Mouse (Mus musculus): Measurements from ENCODE around the gene Tanc2. TPM values are rescaled to one million over a fixed set of nuclear protein-coding genes. Genes with fewer than 3 reads are reported as not detected.

Gene Tanc2
- polyA plus RNA-seq, 1 experiment: 1.3 TPM

GRCm38 (mm10) chr11:105946694-105947154, 356.9 kb downstream of the Tanc2 start:
- 30% methylated on average over 11 of the region's 11 CpGs for WGBS
- Histone ChIP-seq H3K4me3 (ENCODE audit: extremely low read depth, insufficient read depth, insufficient read length) (no peak overlapping the region), H3K36me3 (ENCODE audit: control insufficient read depth, insufficient read depth, low read length) (no peaks in the 10 kb centered on the region), H3K27me3 (ENCODE audit: control insufficient read depth, insufficient read depth, low read length) (peaks cover 7% of the 10 kb centered on the region; the same call in 1 of the 2 replicates), H3K4me1 (ENCODE audit: control insufficient read depth, insufficient read depth, insufficient read length) (no peaks in the 10 kb centered on the region; the same call in none of the 2 replicates), H3K27ac (ENCODE audit: insufficient read depth, low read length) (no peak overlapping the region)
- DNase-seq (ENCODE audit: low read depth in 1 of 2, low spot score in 2 of 2): no peak
- TF ChIP-seq POLR2A (IDR thresholded peaks at IDR 0.05; ENCODE audit: low read depth, low read length): no peak
- TF ChIP-seq CTCF (IDR thresholded peaks at IDR 0.05; ENCODE audit: extremely low read depth, insufficient read depth, insufficient read length, insufficient replicate concordance): no peak

GRCm38 (mm10) chr11:105948255-105948654, 358.5 kb downstream of the Tanc2 start:
- Histone ChIP-seq H3K27ac (ENCODE audit: insufficient read depth, low read length) (no peak overlapping the region), H3K36me3 (ENCODE audit: control insufficient read depth, insufficient read depth, low read length) (no peaks in the 10 kb centered on the region), H3K4me1 (ENCODE audit: control insufficient read depth, insufficient read depth, insufficient read length) (no peaks in the 10 kb centered on the region; the same call in none of the 2 replicates), H3K4me3 (ENCODE audit: extremely low read depth, insufficient read depth, insufficient read length) (no peak overlapping the region), H3K27me3 (ENCODE audit: control insufficient read depth, insufficient read depth, low read length) (peaks cover 7% of the 10 kb centered on the region; the same call in 1 of the 2 replicates)
- 25% methylated on average over 2 of the region's 2 CpGs for WGBS
- TF ChIP-seq POLR2A (IDR thresholded peaks at IDR 0.05; ENCODE audit: low read depth, low read length) (no peak), CTCF (IDR thresholded peaks at IDR 0.05; ENCODE audit: extremely low read depth, insufficient read depth, insufficient read length, insufficient replicate concordance) (no peak)
- no peak for DNase-seq (ENCODE audit: low read depth in 1 of 2, low spot score in 2 of 2)

- TF ChIP-seq POLR2A (IDR thresholded peaks at IDR 0.05; ENCODE audit: low read depth, low read length): no peak
- 87% methylated on average over 4 of the region's 4 CpGs for WGBS
- no peaks in the 10 kb centered on the region for H3K4me1 ChIP-seq (ENCODE audit: control insufficient read depth, insufficient read depth, insufficient read length)
- H3K4me3 ChIP-seq (ENCODE audit: extremely low read depth, insufficient read depth, insufficient read length): no peak overlapping the region
- no peaks in the 10 kb centered on the region for H3K27me3 ChIP-seq (ENCODE audit: control insufficient read depth, insufficient read depth, low read length)
- H3K27ac ChIP-seq (ENCODE audit: insufficient read depth, low read length): no peak overlapping the region
- H3K36me3 ChIP-seq (ENCODE audit: control insufficient read depth, insufficient read depth, low read length): no peaks in the 10 kb centered on the region
- no peak for DNase-seq (ENCODE audit: low read depth in 1 of 2, low spot score in 2 of 2)
Measured at GRCm38 (mm10) chr11:105950519-105950918, 360.7 kb downstream of the Tanc2 start.

GRCm38 (mm10) chr11:105951601-105952044, 361.8 kb downstream of the Tanc2 start:
- TF ChIP-seq CTCF (IDR thresholded peaks at IDR 0.05; ENCODE audit: extremely low read depth, insufficient read depth, insufficient read length, insufficient replicate concordance) (no peak), POLR2A (IDR thresholded peaks at IDR 0.05; ENCODE audit: low read depth, low read length) (no peak)
- Histone ChIP-seq H3K27me3 (ENCODE audit: control insufficient read depth, insufficient read depth, low read length) (no peaks in the 10 kb centered on the region), H3K27ac (ENCODE audit: insufficient read depth, low read length) (no peak overlapping the region), H3K4me1 (ENCODE audit: control insufficient read depth, insufficient read depth, insufficient read length) (no peaks in the 10 kb centered on the region), H3K36me3 (ENCODE audit: control insufficient read depth, insufficient read depth, low read length) (no peaks in the 10 kb centered on the region), H3K4me3 (ENCODE audit: extremely low read depth, insufficient read depth, insufficient read length) (no peak overlapping the region)
- 88% methylated on average over 3 of the region's 3 CpGs for WGBS
- DNase-seq (ENCODE audit: low read depth in 1 of 2, low spot score in 2 of 2): no peak

- no peaks in the 10 kb centered on the region for H3K36me3 ChIP-seq (ENCODE audit: control insufficient read depth, insufficient read depth, low read length)
- H3K4me1 ChIP-seq (ENCODE audit: control insufficient read depth, insufficient read depth, insufficient read length): no peaks in the 10 kb centered on the region
- H3K4me3 ChIP-seq (ENCODE audit: extremely low read depth, insufficient read depth, insufficient read length): no peak overlapping the region
- H3K27ac ChIP-seq (ENCODE audit: insufficient read depth, low read length): no peak overlapping the region
- WGBS: 91% methylated on average over 9 of the region's 9 CpGs
- TF ChIP-seq POLR2A (IDR thresholded peaks at IDR 0.05; ENCODE audit: low read depth, low read length): no peak
- TF ChIP-seq CTCF (IDR thresholded peaks at IDR 0.05; ENCODE audit: extremely low read depth, insufficient read depth, insufficient read length, insufficient replicate concordance): no peak
- no peaks in the 10 kb centered on the region for H3K27me3 ChIP-seq (ENCODE audit: control insufficient read depth, insufficient read depth, low read length)
- no peak for DNase-seq (ENCODE audit: low read depth in 1 of 2, low spot score in 2 of 2)
Measured at GRCm38 (mm10) chr11:105952111-105952510, 362.3 kb downstream of the Tanc2 start.

- no peak for TF ChIP-seq CTCF (IDR thresholded peaks at IDR 0.05; ENCODE audit: extremely low read depth, insufficient read depth, insufficient read length, insufficient replicate concordance)
- TF ChIP-seq POLR2A (IDR thresholded peaks at IDR 0.05; ENCODE audit: low read depth, low read length): no peak
- H3K27ac ChIP-seq (ENCODE audit: insufficient read depth, low read length): no peak within 1 kb of the TSS
- H3K27me3 ChIP-seq (ENCODE audit: control insufficient read depth, insufficient read depth, low read length): no peaks in the 10 kb centered on the region
- no peak for DNase-seq (ENCODE audit: low read depth in 1 of 2, low spot score in 2 of 2)
- 83% methylated on average over 12 of the region's 12 CpGs for WGBS
- no peaks in the 10 kb centered on the region for H3K36me3 ChIP-seq (ENCODE audit: control insufficient read depth, insufficient read depth, low read length)
- H3K4me1 ChIP-seq (ENCODE audit: control insufficient read depth, insufficient read depth, insufficient read length): no peaks in the 10 kb centered on the region
- H3K4me3 ChIP-seq (ENCODE audit: extremely low read depth, insufficient read depth, insufficient read length): no peak within 1 kb of the TSS
Measured at GRCm38 (mm10) chr11:105952911-105953386, 363.2 kb downstream of the Tanc2 start, which contains the start of gene Cyb561. TSS of gene Cyb561 (minus strand) at chr11:105953336.

- Histone ChIP-seq H3K27me3 (ENCODE audit: control insufficient read depth, insufficient read depth, low read length) (no peaks in the 10 kb centered on the region), H3K4me3 (ENCODE audit: extremely low read depth, insufficient read depth, insufficient read length) (no peak overlapping the region), H3K4me1 (ENCODE audit: control insufficient read depth, insufficient read depth, insufficient read length) (no peaks in the 10 kb centered on the region), H3K36me3 (ENCODE audit: control insufficient read depth, insufficient read depth, low read length) (no peaks in the 10 kb centered on the region), H3K27ac (ENCODE audit: insufficient read depth, low read length) (no peak overlapping the region)
- no peak for DNase-seq (ENCODE audit: low read depth in 1 of 2, low spot score in 2 of 2)
- WGBS: 80% methylated on average over 6 of the region's 6 CpGs
- TF ChIP-seq CTCF (IDR thresholded peaks at IDR 0.05; ENCODE audit: extremely low read depth, insufficient read depth, insufficient read length, insufficient replicate concordance): no peak
- TF ChIP-seq POLR2A (IDR thresholded peaks at IDR 0.05; ENCODE audit: low read depth, low read length): no peak
Measured at GRCm38 (mm10) chr11:105953402-105953801, 363.6 kb downstream of the Tanc2 start.

Measured in spleen, adult 2 months (tissue).